8 mouse cellular contexts compared by ENCODE assay signal in the genomic region with DNA sequence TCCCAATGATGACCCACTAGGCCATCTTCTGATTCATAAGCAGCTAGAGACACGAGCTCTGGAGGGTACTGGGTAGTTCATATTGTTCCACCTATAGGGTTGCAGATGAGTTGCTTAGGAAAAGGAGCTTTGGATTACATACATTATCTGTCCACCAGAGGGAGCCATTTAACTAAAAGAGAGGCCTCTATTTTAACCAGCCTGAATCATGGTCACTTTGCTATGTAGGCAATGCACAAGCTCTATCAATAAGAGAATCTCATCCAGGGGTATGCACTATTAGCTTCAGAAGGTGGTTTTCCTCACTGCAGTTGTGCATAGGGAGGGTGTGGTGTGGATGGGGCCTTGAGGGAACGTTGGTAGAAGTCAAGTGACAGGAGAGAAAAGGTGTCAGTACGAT.
A peak's percentile ranks its signal among the peaks of the same experiment; 100 is the strongest.
DNase-seq lines count a peak whose midpoint lies in the region; ATAC-seq and TF ChIP-seq lines count a peak whose summit lies in the region.

No protein-coding gene starts in this region.

- no peak overlapping the region for H3K4me3 ChIP-seq in ES-Bruce4 (ENCODE audit: low read depth, low read length)
- no peak overlapping the region for H3K4me3 ChIP-seq in midbrain, embryonic 10.5 days
- no peak overlapping the region for H3K4me3 ChIP-seq in thymus, adult 2 months (ENCODE audit: control insufficient read depth, insufficient read depth, low read length)

- H3K27me3 ChIP-seq in ES-Bruce4 (ENCODE audit: control insufficient read depth, insufficient read depth, low read length, poor library complexity, severe bottlenecking): no peaks in the 10 kb centered on the region
- H3K27me3 ChIP-seq in midbrain, embryonic 10.5 days (ENCODE audit: low read depth, poor library complexity, severe bottlenecking): no peaks in the 10 kb centered on the region
- no peaks in the 10 kb centered on the region for H3K27me3 ChIP-seq in thymus, adult 2 months (ENCODE audit: control insufficient read depth, insufficient read depth, low read length)

- TF ChIP-seq CTCF in ES-Bruce4 (IDR thresholded peaks at IDR 0.05; ENCODE audit: low read depth, low read length): peak; percentile 10
- no peak for TF ChIP-seq CTCF in thymus, adult 2 months (IDR thresholded peaks at IDR 0.05; ENCODE audit: borderline replicate concordance, control insufficient read depth, extremely low read depth, insufficient read depth, low read length, poor library complexity)

- peak; percentile 82 to 87 for ATAC-seq in hematopoietic stem cell, adult 5-6 weeks (replicated peaks in 1 of 2; ENCODE audit: insufficient read depth in 1 of 2, low FRiP score in 2 of 2, low TSS enrichment in 1 of 2, low read depth in 1 of 2, poor library complexity in 2 of 2, severe bottlenecking in 2 of 2)

- no peaks in the 10 kb centered on the region for H3K9me3 ChIP-seq in ES-Bruce4 (replicated peaks; ENCODE audit: control insufficient read depth, insufficient read depth, low read length, poor library complexity, severe bottlenecking)
- no peaks in the 10 kb centered on the region for H3K9me3 ChIP-seq in midbrain, embryonic 10.5 days (replicated peaks)

- no peak for TF ChIP-seq EP300 in ES-Bruce4 (IDR thresholded peaks at IDR 0.05; ENCODE audit: insufficient read depth, low read depth, low read length)

- no peaks in the 10 kb centered on the region for H3K4me1 ChIP-seq in ES-Bruce4 (ENCODE audit: control insufficient read depth, insufficient read depth, low read length)
- no peaks in the 10 kb centered on the region for H3K4me1 ChIP-seq in midbrain, embryonic 10.5 days
- no peaks in the 10 kb centered on the region for H3K4me1 ChIP-seq in thymus, adult 2 months (replicated peaks; ENCODE audit: control insufficient read depth, insufficient read depth, low read length)

- H3K27ac ChIP-seq in ES-Bruce4 (ENCODE audit: insufficient read depth, low read length): no peak overlapping the region
- H3K27ac ChIP-seq in midbrain, embryonic 10.5 days (replicated peaks): no peak overlapping the region
- no peak overlapping the region for H3K27ac ChIP-seq in thymus, adult 2 months (ENCODE audit: control insufficient read depth, insufficient read depth, low read length)

- no peak overlapping the region for H3K9ac ChIP-seq in ES-Bruce4 (ENCODE audit: low read depth, poor library complexity, severe bottlenecking)

- no peaks in the 10 kb centered on the region for H3K36me3 ChIP-seq in ES-Bruce4 (ENCODE audit: control insufficient read depth, insufficient read depth, low read length, poor library complexity, severe bottlenecking)
- H3K36me3 ChIP-seq in midbrain, embryonic 10.5 days: no peaks in the 10 kb centered on the region
- no peaks in the 10 kb centered on the region for H3K36me3 ChIP-seq in thymus, adult 2 months (ENCODE audit: control insufficient read depth, insufficient read depth, low read length)

- 45% methylated on average over 3 of the region's 3 CpGs for WGBS in midbrain, embryonic 10.5 days
- 47% methylated on average over 3 of the region's 3 CpGs for WGBS in thymus, adult 2 months

- no peak for TF ChIP-seq POLR2A in ES-Bruce4 (IDR thresholded peaks at IDR 0.05; ENCODE audit: insufficient read depth, low read length)
- no peak for TF ChIP-seq POLR2A in thymus, adult 2 months (IDR thresholded peaks at IDR 0.05; ENCODE audit: control insufficient read depth, extremely low read depth, insufficient read depth, low read length, poor library complexity)

- peak; percentile 59 for DNase-seq in A20 (ENCODE audit: low read depth, low spot score)
- DNase-seq in cerebellum, postnatal 25 days: peak; percentile 15 to 17
- peak; percentile 53 for DNase-seq in left cerebral cortex, adult 11 months (ENCODE audit: low spot score)
- DNase-seq in midbrain, embryonic 10.5 days (ENCODE audit: low spot score): peak; percentile 18
- no peak for DNase-seq in spleen, postnatal 14 days (ENCODE audit: low spot score in 2 of 2)
- no peak for DNase-seq in thymus, adult 2 months

Comparison
In these comparisons a context has a peak if more than half of its experiments do, and no peak if none do; other contexts are left out.
1. DNase-seq: peak in A20 (single experiment), cerebellum, postnatal 25 days (2 of 2), left cerebral cortex, adult 11 months (single experiment) and midbrain, embryonic 10.5 days (single experiment); none in spleen, postnatal 14 days (0 of 2) and thymus, adult 2 months (single experiment).